Mouse (Mus musculus): ENCODE results near the gene Vmn2r29. TPM values are rescaled to one million over a fixed set of nuclear protein-coding genes. Genes with fewer than 3 reads are reported as not detected.

Gene Vmn2r29
- polyA plus RNA-seq, 1 experiment from 2014 or later: 0.64 TPM

Other genes with a start within 250 kb of the Vmn2r29 start
- gene Zfp954, start 125.8 kb downstream of the Vmn2r29 start, polyA plus RNA-seq (2015; fragmentation: Nextera tagmentation; extraction: Ambion mirVana): 12.2 and 13.2 TPM in 2 replicates
- 1.2 and 1.7 TPM in 2 replicates for gene Zfp773, start 110.6 kb downstream of the Vmn2r29 start, polyA plus RNA-seq (2015; fragmentation: Nextera tagmentation; extraction: Ambion mirVana)
- gene Zfp418, start 76.0 kb downstream of the Vmn2r29 start, polyA plus RNA-seq (2015; fragmentation: Nextera tagmentation; extraction: Ambion mirVana): 1.6 and 1.9 TPM in 2 replicates
- gene Zfp772, start 37.3 kb downstream of the Vmn2r29 start, polyA plus RNA-seq (2015; fragmentation: Nextera tagmentation; extraction: Ambion mirVana): 5.8 and 6.0 TPM in 2 replicates
- 2.8 and 3.1 TPM in 2 replicates for gene Gm45844, start 31.0 kb upstream of the Vmn2r29 start, polyA plus RNA-seq (2015; fragmentation: Nextera tagmentation; extraction: Ambion mirVana)
- 49.4 and 50.7 TPM in 2 replicates for gene Clcn4, start 53.5 kb upstream of the Vmn2r29 start, polyA plus RNA-seq (2015; fragmentation: Nextera tagmentation; extraction: Ambion mirVana)
- gene Vmn2r30, start 90.3 kb upstream of the Vmn2r29 start, polyA plus RNA-seq (2015; fragmentation: Nextera tagmentation; extraction: Ambion mirVana): not detected in 2 replicates
- not detected in 2 replicates for gene Gm45783, start 127.2 kb upstream of the Vmn2r29 start, polyA plus RNA-seq (2015; fragmentation: Nextera tagmentation; extraction: Ambion mirVana)
- gene Vmn2r31, start 152.4 kb upstream of the Vmn2r29 start, polyA plus RNA-seq (2015; fragmentation: Nextera tagmentation; extraction: Ambion mirVana): not detected in 2 replicates
- gene Vmn2r32, start 232.7 kb upstream of the Vmn2r29 start, polyA plus RNA-seq (2015; fragmentation: Nextera tagmentation; extraction: Ambion mirVana): not detected in 2 replicates

Measured in intestine, embryonic 15.5 days (tissue).